Mouse (Mus musculus) bone marrow, adult 2 months (tissue): Measurements from ENCODE around the gene Arf6.

ENCODE experiments used
- CTCF ChIP-seq: fragments of 200-500 bp; IDR thresholded peaks from 2 replicates; pipeline ENCODE4 v1.5.1; 2011; ENCODE audit warnings: low read length, control low read depth; ENCODE audit not compliant: control insufficient read depth, insufficient read depth
- POLR2A ChIP-seq: fragments of 200-500 bp; IDR thresholded peaks from 2 replicates; pipeline ENCODE4 v1.6.1; 2011; ENCODE audit warnings: low read depth, mild to moderate bottlenecking, control low read depth, low read length, borderline replicate concordance; ENCODE audit not compliant: control insufficient read depth

DNA sequence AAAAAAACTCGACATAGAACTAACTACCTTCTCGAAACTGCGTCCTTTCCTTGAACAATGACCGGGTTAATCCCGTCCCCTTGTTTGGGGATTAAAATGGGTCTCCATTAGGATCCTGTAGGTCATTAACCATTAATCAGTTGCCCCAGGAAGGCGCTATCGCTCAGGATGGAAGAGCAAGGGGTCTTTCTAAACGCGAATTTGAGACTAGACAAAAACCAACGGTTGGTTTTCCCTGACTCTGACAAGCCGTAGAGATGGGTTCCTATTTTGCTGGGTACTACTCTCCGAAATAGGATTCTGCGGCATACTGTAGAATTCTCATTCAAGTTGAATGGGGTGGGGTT, 14.7 kb upstream of the Arf6 start:
- TF ChIP-seq CTCF (no peak), POLR2A (no peak)
